Mouse (Mus musculus) small intestine, adult 2 months (tissue): ENCODE data around the gene Pigr.

Experiments
- CTCF ChIP-seq: fragments of 200-500 bp; IDR thresholded peaks from 2 replicates; pipeline ENCODE4 v1.5.1; 2012; ENCODE audit warnings: low read depth, mild to moderate bottlenecking, control low read depth, inconsistent platforms, low read length, moderate library complexity, mixed read lengths; ENCODE audit not compliant: insufficient replicate concordance, insufficient read length; ENCODE audit errors: extremely low read depth
- POLR2A ChIP-seq: fragments of 200-500 bp; IDR thresholded peaks from 2 replicates; pipeline ENCODE4 v1.6.1; 2012; ENCODE audit warnings: low read depth, mild to moderate bottlenecking, control low read depth, inconsistent platforms, low read length, moderate library complexity

- no peak for TF ChIP-seq POLR2A
- TF ChIP-seq CTCF: no peak
These were observed 15.2 kb upstream of the Pigr start for GRCm38 (mm10) chr1:130811316-130811715.
